Mouse (Mus musculus) heart, adult 8-10 months (tissue): Measurements from ENCODE around the gene Ryr3. TPM values are rescaled to one million over a fixed set of nuclear protein-coding genes. Genes with fewer than 3 reads are reported as not detected.
"Not testable (repeated sequence)": the region's sequence is repeated elsewhere in the genome, so short reads cannot be mapped to it uniquely, and the experiment has no call there.

ENCODE experiments used
- DNase-seq: peaks from one replicate; pipeline ENCODE4 v3.0.0; 2022; ENCODE audit warnings: low spot score
- total RNA-seq, 4 experiments: library from RNA; stranded (reverse); gene quantifications; 2 replicates each; pipeline ENCODE4 v1.2.4; 2022

Gene Ryr3
- total RNA-seq, 4 experiments from 2014 or later: 0.76 to 1.3 (median 0.97) TPM

DNA sequence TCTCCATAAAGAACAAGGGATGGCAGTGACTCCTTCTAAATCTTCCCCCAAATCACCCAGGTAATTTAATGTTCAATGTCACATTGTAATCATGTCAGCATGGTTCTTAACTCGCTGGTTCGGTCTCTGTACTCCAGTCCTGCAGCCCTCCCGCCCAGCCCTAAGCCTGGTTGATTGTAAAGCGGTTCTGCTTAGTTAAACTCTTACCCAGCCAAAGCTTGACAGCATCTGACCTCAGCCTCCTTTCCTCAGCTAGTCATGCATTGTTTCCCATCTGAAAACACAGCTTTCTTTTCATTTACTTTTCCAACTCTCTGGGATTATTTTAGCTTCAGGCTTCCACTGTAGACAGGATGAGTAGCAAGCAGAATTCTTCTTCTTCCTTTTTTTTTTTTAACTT lies 121.7 kb downstream of the Ryr3 start:
- DNase-seq: no peak

DNA sequence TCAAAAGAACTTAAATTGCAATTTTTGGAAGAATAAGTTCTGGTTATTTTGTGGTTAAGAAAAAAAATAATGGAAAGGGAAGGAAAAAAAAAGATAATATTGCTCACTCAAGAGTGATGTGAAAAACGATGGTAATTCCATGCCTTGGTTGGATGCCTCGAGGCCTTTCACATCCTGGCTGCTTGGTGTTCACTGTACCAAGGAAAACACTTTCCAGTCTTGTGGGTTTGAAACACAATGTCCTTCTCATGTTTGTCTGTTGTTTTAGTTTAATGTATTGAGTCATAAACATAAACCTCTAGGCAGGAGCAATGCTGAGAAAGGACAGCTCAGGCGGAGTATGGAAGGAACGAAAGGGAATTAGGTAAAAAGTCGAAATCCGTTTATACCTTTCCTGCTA lies 122.8 kb downstream of the Ryr3 start:
- no peak for DNase-seq

- no peak for DNase-seq
Measured at GRCm38 (mm10) chr2:113092756-113093155, 124.1 kb downstream of the Ryr3 start.

GRCm38 (mm10) chr2:113091316-113091715 lies 125.6 kb downstream of the Ryr3 start:
- not testable (repeated sequence) for DNase-seq

GRCm38 (mm10) chr2:113076396-113076795 lies 140.5 kb downstream of the Ryr3 start:
- no peak for DNase-seq

- no peak for DNase-seq
Measured at GRCm38 (mm10) chr2:113059367-113059766, 157.5 kb downstream of the Ryr3 start.

DNA sequence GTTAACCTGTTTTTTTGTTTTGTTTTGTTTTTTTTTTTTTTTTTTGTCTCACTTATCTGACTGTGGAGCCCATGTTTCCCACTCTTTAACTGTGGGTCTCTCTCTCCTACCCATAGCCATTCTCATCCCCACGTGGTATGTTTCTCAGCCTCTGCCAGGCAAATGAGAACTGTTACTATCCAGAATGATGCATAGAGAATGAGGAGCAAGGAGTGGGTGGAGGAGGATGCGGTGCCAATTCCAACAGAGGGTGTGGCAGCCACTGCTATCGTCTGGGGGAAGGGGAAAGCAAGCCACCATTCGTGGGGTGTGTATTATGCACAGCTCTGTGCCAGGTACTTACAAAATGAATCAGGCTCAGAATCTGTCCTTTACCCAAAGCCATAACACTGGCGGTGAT lies 158.0 kb downstream of the Ryr3 start:
- no peak for DNase-seq

- no peak for DNase-seq
Measured at GRCm38 (mm10) chr2:113058116-113058515, 158.8 kb downstream of the Ryr3 start.

DNA sequence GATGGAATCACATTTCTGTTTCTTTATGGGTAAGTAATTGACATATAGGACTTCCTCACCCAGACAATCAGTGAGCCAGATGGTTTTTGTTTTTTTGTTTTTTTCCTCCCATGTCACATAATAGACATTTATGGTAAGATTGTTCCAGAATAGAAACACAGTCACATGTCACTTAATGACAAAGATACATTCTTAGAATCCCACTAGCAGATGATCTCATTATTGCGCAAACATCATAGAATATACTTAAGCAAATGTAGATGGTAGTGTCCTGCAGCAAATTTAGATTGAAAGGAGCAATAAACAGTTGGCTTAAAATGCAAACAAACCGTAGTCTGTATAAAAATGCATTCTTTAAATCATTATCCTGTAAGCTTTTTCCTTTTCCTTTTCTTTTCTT lies 161.3 kb downstream of the Ryr3 start:
- DNase-seq: no peak

- DNase-seq: no peak
Measured at GRCm38 (mm10) chr2:113049831-113050230, 167.1 kb downstream of the Ryr3 start.

- DNase-seq: no peak
Measured at GRCm38 (mm10) chr2:113036550-113036949, 180.3 kb downstream of the Ryr3 start.

DNA sequence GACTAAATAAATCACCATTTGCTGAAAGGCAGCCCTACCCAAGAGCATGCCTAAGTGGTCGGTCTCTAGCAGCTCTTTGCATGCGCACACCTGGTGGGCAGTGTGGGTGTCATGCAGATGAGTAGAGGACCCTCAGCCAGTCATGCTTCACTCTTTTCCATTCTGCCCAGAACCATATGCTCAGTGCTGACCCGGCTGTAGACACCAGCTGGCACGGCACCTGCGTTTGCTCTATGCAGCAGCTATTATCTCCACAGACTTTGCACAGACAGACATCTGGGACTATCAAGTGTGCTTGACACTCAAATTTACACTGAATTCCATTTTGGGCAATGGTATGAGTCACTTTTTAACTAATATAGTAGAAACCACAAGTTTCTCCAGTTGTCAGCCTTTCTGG lies 186.2 kb downstream of the Ryr3 start:
- DNase-seq: no peak

DNA sequence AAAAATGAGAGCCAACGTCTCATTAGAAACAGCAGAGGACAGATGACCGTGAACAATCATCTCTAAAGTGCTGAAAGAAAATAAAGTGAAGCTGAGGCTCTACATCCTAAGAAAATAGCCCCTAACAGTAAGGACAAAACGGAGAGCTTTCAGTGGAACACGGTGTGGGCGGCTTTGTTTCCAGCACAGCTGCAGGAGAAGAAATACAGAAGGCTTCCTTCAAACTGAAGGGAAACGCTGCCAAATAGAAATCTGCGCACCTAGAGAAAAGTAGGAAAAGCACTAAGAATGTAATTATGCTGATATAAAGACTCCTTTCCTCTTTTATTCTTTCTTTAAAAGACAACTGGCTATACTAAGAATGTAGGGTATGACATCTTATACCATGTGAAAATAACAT lies 197.0 kb downstream of the Ryr3 start:
- no peak for DNase-seq

DNA sequence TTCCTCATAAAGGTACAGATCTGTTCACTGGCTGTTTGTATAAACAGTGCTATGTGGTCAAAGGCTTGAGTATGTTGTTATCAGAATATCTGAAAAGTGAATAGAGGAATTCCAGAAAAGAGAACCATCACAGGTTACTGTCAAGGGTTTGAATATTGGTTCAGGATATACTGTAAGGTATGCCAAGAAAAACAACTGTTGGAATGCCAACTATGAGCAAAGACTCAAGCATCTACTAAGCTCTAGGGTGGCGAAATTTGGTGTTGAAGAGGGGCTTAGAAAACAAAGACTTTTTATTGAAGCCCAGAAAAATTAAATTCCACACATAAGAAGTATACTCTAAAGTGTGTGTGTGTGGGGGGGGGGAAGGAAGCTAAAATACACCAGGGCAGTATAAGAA lies 198.6 kb downstream of the Ryr3 start:
- no peak for DNase-seq

DNA sequence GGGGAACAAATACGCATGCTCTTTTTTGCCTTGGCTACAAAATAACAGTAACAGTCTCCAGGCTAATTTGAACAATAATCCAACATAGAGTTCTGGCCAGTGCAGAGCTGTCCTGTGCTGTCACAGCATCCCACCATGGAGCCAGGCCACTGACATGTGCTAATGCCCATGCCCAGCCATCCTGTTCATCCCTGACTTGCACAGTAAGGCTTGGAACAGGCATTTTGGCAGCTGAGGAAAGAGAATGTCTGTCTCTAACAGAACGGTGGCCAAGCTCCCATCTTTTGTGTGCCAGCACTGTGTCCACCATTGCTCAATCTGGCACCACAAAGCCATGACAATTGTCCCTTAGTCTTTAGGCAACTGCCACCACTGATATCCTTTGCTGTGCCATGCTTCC lies 200.7 kb downstream of the Ryr3 start:
- DNase-seq: no peak

DNA sequence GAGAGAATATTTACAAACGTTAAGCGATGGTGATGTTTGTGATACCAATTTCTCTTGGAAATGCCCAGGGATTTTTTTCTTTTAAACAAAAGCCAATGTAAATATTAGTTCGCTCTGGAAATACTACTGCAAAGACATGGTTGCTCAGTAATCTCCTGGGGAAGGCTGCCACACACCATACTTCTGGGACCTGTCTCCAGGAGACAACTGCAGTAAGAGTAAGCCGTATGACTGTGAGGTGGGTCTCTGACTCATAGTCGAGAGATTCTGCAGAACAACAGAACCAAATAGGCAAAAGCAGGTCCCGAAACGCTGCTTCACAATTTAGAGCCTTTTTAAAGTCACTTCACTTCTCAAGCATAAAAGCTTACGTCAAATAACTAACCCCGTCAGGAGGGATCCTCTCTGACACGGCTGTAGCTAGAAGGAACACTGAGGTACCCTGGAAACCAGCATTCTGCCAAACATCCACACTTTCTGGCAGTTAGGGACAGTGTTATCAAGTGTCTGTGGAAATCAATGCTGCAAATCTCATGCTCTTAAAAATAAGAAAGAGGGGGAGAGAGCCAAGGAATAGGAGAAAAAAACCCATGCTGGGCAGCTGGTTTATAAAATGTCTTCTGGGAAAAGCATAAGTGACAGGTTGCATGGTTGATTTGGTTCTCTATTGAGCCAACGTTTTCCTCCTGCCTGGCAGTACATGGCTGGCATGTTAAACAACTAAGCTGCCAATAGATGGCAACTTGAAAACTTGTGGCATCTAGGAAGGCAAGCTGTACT lies 207.7 kb downstream of the Ryr3 start:
- no peak for DNase-seq

DNA sequence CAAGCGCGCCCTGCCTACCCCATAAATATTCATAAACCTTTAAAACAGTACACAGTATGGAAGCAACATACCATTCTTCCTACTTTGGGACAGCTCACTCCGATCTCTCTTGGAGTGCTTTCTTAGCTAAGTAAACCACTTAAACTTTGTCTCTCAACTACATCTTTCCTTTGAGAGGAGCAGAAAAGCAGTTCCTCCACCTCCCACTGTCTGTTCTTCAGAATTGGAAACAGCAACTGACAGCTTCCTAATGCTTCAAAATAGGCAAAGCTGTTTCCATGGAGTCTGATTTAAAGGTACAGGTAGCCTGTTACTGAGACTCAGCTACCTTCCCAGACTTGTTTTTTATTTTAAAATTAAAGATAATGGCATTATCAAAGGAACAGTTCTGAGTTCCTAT lies 218.4 kb downstream of the Ryr3 start:
- DNase-seq: no peak

- no peak for DNase-seq
Measured at GRCm38 (mm10) chr2:112982908-112983510, 233.9 kb downstream of the Ryr3 start.

DNA sequence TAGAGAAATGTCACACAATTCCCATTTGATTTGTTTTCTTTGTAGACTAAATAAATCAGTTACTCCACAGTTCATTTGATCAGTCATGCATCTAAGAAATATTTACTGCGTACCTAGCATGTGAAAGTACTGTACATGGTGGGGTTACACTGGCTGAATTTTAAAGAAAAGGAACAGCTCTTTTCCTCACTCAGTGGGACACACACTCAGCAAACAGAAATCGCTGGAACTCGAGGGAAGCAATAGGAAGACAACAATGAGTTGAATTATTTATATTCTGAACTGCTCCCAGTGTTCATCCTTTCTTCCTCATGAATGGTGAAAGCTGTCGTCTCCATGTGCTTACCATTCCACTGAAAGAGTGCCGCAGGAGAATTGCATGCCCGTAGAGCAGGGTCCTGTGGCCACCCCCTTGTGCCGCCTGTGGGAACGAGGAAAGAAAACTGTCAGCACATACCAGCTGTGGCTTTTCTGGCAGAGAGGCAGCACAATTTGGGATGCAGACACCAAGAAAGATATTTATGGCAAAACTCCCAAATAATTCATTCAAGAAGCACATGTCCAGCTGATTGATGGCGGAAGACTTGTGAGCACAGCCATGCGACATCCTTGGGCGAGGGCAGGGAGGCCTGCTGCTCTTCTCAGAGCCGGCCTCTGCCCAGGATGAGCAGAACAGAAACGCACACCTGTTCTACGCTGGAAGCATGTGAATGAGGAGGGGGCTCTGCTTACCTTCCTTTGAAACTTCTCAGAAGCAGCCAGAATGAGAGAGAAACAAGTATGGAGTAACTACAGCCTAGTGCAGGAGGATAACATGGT lies 249.9 kb downstream of the Ryr3 start:
- no peak for DNase-seq

GRCm38 (mm10) chr2:112948931-112949330 lies 268.0 kb downstream of the Ryr3 start:
- no peak for DNase-seq

GRCm38 (mm10) chr2:112931776-112932175 lies 285.1 kb downstream of the Ryr3 start:
- no peak for DNase-seq

- no peak for DNase-seq
Measured at GRCm38 (mm10) chr2:112913796-112914195, 303.1 kb downstream of the Ryr3 start.

GRCm38 (mm10) chr2:112912611-112913010 lies 304.3 kb downstream of the Ryr3 start:
- DNase-seq: no peak
